Mouse (Mus musculus) neural tube, embryonic 15.5 days (tissue): Measurements from ENCODE around the gene Scrn2. TPM values are rescaled to one million over a fixed set of nuclear protein-coding genes. Genes with fewer than 3 reads are reported as not detected.

Experiments
- microRNA-seq: library from miRNA; unstranded; fragments of <30 nt; microRNA quantifications from one replicate; pipeline ENCODE4, GENCODE M21; 2017
- polyA plus RNA-seq: library from polyadenylated mRNA; unstranded; fragments of >200 nt; fragmentation: Nextera tagmentation; extraction: Ambion mirVana; gene quantifications from 2 replicates; pipeline ENCODE4 v1.2.1, GENCODE M21; 2015

Scrn2 gene
- polyA plus RNA-seq, 1 experiment from 2014 or later: 12.6 TPM

Small RNA genes within 50 kb of the gene (microRNA-seq; reads per million reads assigned to microRNA genes)
- gene Mir8103: not detected

Other genes starting within 250 kb of the Scrn2 start
- gene Cbx1, start 240.8 kb upstream of the Scrn2 start, polyA plus RNA-seq: 60.9 and 69.5 TPM in 2 replicates
- gene Nfe2l1, start 200.0 kb upstream of the Scrn2 start, polyA plus RNA-seq: 71.8 and 78.2 TPM in 2 replicates
- gene Copz2, start 180.1 kb upstream of the Scrn2 start, polyA plus RNA-seq: 29.2 and 42.0 TPM in 2 replicates
- gene Cdk5rap3, start 113.4 kb upstream of the Scrn2 start, polyA plus RNA-seq: 82.4 and 85.7 TPM in 2 replicates
- 0.47 and 5.2 TPM in 2 replicates for gene Prr15l, start 101.8 kb upstream of the Scrn2 start, polyA plus RNA-seq
- 30.8 and 35.8 TPM in 2 replicates for gene Pnpo, start 86.0 kb upstream of the Scrn2 start, polyA plus RNA-seq
- gene Sp2, start 47.0 kb upstream of the Scrn2 start, polyA plus RNA-seq: 13.0 and 15.8 TPM in 2 replicates
- gene Sp6, start 16.5 kb upstream of the Scrn2 start, polyA plus RNA-seq: 0.23 and 0.52 TPM in 2 replicates
- 1.9 and 2.3 TPM in 2 replicates for gene Lrrc46, start 11.5 kb downstream of the Scrn2 start, polyA plus RNA-seq
- 63.7 and 67.4 TPM in 2 replicates for gene Mrpl10, start 11.6 kb downstream of the Scrn2 start, polyA plus RNA-seq
- 10.4 and 12.7 TPM in 2 replicates for gene Osbpl7, start 20.7 kb downstream of the Scrn2 start, polyA plus RNA-seq
- gene Tbx21, start 85.4 kb downstream of the Scrn2 start, polyA plus RNA-seq: 0.23 and 0.43 TPM in 2 replicates
- 8.8 and 9.5 TPM in 2 replicates for gene Tbkbp1, start 121.6 kb downstream of the Scrn2 start, polyA plus RNA-seq
- gene Kpnb1, start 157.9 kb downstream of the Scrn2 start, polyA plus RNA-seq: 26.7 and 32.2 TPM in 2 replicates